Mouse (Mus musculus): ENCODE measurements around the gene Cfb. TPM values are rescaled to one million over a fixed set of nuclear protein-coding genes. Genes with fewer than 3 reads are reported as not detected.
A peak's percentile ranks its signal among the peaks of the same experiment; 100 is the strongest.

Cfb gene
- polyA plus RNA-seq, 1 experiment from 2014 or later = 1.2 TPM

DNA sequence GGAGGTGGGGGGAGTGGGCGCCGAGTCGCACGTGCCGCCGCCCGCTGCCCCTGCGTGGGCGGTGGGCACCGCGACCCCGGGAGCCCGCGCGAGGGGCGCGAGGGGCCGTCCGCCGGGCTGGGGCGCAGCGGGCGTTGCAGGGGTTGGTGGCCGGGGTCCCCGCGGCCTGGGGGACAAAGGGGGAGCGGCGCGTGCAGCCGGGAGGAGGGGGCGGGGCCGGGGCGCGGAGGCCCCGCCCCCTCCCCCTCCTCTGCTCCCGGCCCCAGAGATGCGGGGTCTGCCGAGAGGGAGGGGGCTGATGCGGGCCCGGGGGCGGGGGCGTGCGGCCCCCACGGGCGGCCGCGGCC, 36.4 kb upstream of the Cfb start:
- no peaks in the 10 kb centered on the region for H3K9me3 ChIP-seq (replicated peaks; ENCODE audit: control insufficient read depth, low read length)
- peaks cover 7% of the 10 kb centered on the region for H3K4me1 ChIP-seq (ENCODE audit: control insufficient read depth, insufficient read depth, low read length)
- peak overlapping the region; percentile 97 for H3K9ac ChIP-seq (replicated peaks; ENCODE audit: low read length)
- ATAC-seq (replicated peaks; ENCODE audit: insufficient number of reproducible peaks, low FRiP score, low TSS enrichment, low read depth) (no peak), DNase-seq (ENCODE audit: low spot score) (peak; percentile 77)
- peak overlapping the region; percentile 97 for H3K27ac ChIP-seq (replicated peaks; ENCODE audit: low read depth, low read length)
- WGBS = no CpG with 5 or more reads among the region's 47 CpGs
- H3K36me3 ChIP-seq (replicated peaks; ENCODE audit: control insufficient read depth, insufficient read depth, low read depth, low read length) = peaks cover 9% of the 10 kb centered on the region
- peak overlapping the region; percentile 86 for H3K4me2 ChIP-seq (ENCODE audit: low read depth, low read length)
- H3K4me3 ChIP-seq (ENCODE audit: low read depth, low read length) = peak overlapping the region; percentile 93
- no peaks in the 10 kb centered on the region for H3K27me3 ChIP-seq (ENCODE audit: control insufficient read depth, insufficient read depth, low read length)

DNA sequence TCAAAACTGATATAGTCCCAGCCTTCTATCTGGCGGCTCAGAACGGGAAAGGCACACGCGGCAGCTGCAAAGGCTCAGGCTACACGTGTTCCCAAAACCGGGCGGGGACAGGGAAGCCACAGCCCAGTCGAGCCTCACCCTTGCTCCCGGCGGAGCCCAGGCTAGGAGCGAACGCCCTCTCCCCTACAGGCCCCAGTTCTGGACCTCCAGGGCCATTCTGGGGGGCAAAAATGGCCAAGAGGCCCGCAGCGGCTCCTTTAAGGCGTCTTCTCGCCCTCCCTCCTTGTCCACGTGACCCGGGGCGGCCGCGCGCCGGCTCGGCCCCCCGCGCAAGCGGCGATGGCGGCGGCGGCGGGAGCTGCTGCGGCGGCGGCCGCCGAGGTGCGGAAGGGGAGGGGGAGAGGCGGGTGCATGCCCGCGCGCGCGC, 35.9 kb upstream of the Cfb start, which contains the start of the genes C2 and Ehmt2:
C2 (minus strand) TSS at position 106 of the 427 bp plus-strand sequence.
Ehmt2 (plus strand) TSS at position 310 of the 427 bp plus-strand sequence.
- ATAC-seq (replicated peaks; ENCODE audit: insufficient number of reproducible peaks, low FRiP score, low TSS enrichment, low read depth) (peak; percentile 26), DNase-seq (ENCODE audit: low spot score) (peak; percentile 85)
- Histone ChIP-seq H3K4me1 (ENCODE audit: control insufficient read depth, insufficient read depth, low read length) (peaks cover 7% of the 10 kb centered on the region), H3K9me3 (replicated peaks; ENCODE audit: control insufficient read depth, low read length) (no peaks in the 10 kb centered on the region), H3K4me3 (ENCODE audit: low read depth, low read length) (peak within 1 kb of the TSS; percentile 93), H3K4me2 (ENCODE audit: low read depth, low read length) (peak within 1 kb of the TSS; percentile 86), H3K9ac (replicated peaks; ENCODE audit: low read length) (peak within 1 kb of the TSS; percentile 97), H3K27ac (replicated peaks; ENCODE audit: low read depth, low read length) (peak within 1 kb of the TSS; percentile 97), H3K27me3 (ENCODE audit: control insufficient read depth, insufficient read depth, low read length) (no peaks in the 10 kb centered on the region), H3K36me3 (replicated peaks; ENCODE audit: control insufficient read depth, insufficient read depth, low read depth, low read length) (peaks cover 9% of the 10 kb centered on the region)
- WGBS = 0% methylated on average over 29 of the region's 44 CpGs

DNA sequence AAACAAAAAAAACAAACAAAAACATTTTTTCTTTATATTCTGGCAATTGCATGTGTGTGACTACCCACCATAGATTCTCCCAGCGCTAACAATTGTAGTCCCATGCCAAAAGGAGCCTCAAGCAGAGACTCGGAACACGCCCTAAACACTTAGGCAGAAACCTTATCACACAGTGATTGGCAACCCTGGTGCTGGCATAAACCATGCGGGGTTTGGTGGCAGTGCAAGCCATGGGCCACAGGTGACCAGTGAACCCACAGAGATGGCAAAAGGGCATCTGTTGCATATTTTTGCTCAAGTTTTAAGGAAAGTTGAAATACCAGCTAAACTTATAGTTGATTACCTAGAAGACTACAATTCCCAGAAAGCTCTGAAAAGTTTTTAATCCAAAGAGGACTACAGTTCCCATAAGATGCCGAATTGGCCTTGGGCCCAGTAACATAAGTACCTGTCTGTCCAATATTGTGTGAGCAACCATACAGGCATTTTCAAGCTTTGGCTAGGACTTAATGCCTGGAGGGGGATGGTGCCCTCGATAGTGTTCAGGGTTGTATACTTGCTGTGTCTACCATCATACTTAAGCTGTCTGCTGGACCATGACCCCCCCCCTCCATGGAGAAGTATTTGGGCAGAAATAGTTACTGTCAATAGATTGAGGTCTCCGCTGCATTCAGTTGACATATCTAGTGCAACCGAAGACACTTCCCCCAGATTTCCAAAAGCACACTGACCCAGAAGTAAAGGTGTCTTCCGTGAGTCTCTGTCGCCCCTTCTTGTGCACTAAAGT, 35.2 kb upstream of the Cfb start:
- Histone ChIP-seq H3K36me3 (replicated peaks; ENCODE audit: control insufficient read depth, insufficient read depth, low read depth, low read length) (peaks cover 4% of the 10 kb centered on the region; the same call in 1 of the 2 replicates), H3K9ac (replicated peaks; ENCODE audit: low read length) (peak overlapping the region; percentile 97), H3K9me3 (replicated peaks; ENCODE audit: control insufficient read depth, low read length) (no peaks in the 10 kb centered on the region), H3K4me1 (ENCODE audit: control insufficient read depth, insufficient read depth, low read length) (peaks cover 7% of the 10 kb centered on the region), H3K4me3 (ENCODE audit: low read depth, low read length) (peak overlapping the region; percentile 93), H3K4me2 (ENCODE audit: low read depth, low read length) (peak overlapping the region; percentile 86), H3K27me3 (ENCODE audit: control insufficient read depth, insufficient read depth, low read length) (no peaks in the 10 kb centered on the region), H3K27ac (replicated peaks; ENCODE audit: low read depth, low read length) (peak overlapping the region; percentile 97)
- ATAC-seq (replicated peaks; ENCODE audit: insufficient number of reproducible peaks, low FRiP score, low TSS enrichment, low read depth) = no peak
- 20% methylated on average over 10 of the region's 10 CpGs for WGBS
- DNase-seq (ENCODE audit: low spot score) = peak; percentile 32

DNA sequence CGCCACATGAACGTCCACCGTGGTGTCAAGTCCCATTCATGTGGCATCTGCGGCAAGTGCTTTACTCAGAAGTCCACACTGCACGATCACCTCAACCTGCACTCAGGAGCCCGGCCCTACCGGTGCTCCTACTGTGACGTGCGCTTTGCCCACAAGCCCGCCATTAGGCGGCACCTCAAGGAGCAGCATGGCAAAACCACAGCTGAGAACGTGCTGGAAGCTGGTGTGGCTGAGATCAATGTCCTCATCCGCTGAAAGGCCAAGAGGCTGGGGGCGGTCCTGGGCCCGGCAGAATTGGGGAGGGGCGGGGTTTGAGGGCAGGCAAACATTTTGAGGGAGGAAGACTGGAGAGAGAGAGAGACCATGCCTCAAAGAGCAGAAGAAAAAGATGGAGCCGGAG, 34.0 kb upstream of the Cfb start:
- Histone ChIP-seq H3K9me3 (replicated peaks; ENCODE audit: control insufficient read depth, low read length) (no peaks in the 10 kb centered on the region), H3K27ac (replicated peaks; ENCODE audit: low read depth, low read length) (no peak overlapping the region), H3K36me3 (replicated peaks; ENCODE audit: control insufficient read depth, insufficient read depth, low read depth, low read length) (peaks cover 4% of the 10 kb centered on the region; the same call in 1 of the 2 replicates), H3K9ac (replicated peaks; ENCODE audit: low read length) (no peak overlapping the region), H3K27me3 (ENCODE audit: control insufficient read depth, insufficient read depth, low read length) (no peaks in the 10 kb centered on the region), H3K4me3 (ENCODE audit: low read depth, low read length) (peak overlapping the region; percentile 9; the same call in 1 of the 2 replicates), H3K4me2 (ENCODE audit: low read depth, low read length) (no peak overlapping the region), H3K4me1 (ENCODE audit: control insufficient read depth, insufficient read depth, low read length) (peaks cover 7% of the 10 kb centered on the region)
- WGBS = 84% methylated on average over 17 of the region's 17 CpGs
- no peak for ATAC-seq (replicated peaks; ENCODE audit: insufficient number of reproducible peaks, low FRiP score, low TSS enrichment, low read depth)
- no peak for DNase-seq (ENCODE audit: low spot score)

DNA sequence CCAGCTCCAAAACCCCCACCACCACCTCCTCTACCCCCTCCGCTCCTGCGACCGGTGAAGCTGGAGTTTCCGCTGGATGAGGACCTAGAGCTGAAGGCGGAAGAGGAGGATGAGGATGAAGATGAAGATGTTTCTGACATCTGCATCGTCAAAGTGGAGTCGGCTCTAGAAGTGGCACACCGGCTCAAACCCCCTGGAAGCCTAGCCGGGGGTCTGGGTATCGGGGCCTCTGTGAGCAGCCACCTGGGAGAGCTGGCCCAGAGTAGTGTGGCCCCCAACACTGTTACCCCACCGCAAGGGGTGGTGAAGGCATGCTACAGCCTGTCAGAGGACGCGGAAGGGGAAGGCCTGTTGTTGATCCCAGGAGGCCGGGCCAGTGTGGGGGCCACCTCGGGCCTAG, 33.4 kb upstream of the Cfb start:
- Histone ChIP-seq H3K9me3 (replicated peaks; ENCODE audit: control insufficient read depth, low read length) (no peaks in the 10 kb centered on the region), H3K27me3 (ENCODE audit: control insufficient read depth, insufficient read depth, low read length) (no peaks in the 10 kb centered on the region), H3K4me2 (ENCODE audit: low read depth, low read length) (peak overlapping the region; percentile 83), H3K36me3 (replicated peaks; ENCODE audit: control insufficient read depth, insufficient read depth, low read depth, low read length) (peaks cover 4% of the 10 kb centered on the region; the same call in 1 of the 2 replicates), H3K9ac (replicated peaks; ENCODE audit: low read length) (peak overlapping the region; percentile 97; the same call in 1 of the 2 replicates), H3K4me3 (ENCODE audit: low read depth, low read length) (peak overlapping the region; percentile 91), H3K4me1 (ENCODE audit: control insufficient read depth, insufficient read depth, low read length) (peaks cover 7% of the 10 kb centered on the region), H3K27ac (replicated peaks; ENCODE audit: low read depth, low read length) (peak overlapping the region; percentile 87)
- WGBS = 89% methylated on average over 15 of the region's 15 CpGs
- DNase-seq (ENCODE audit: low spot score) (no peak), ATAC-seq (replicated peaks; ENCODE audit: insufficient number of reproducible peaks, low FRiP score, low TSS enrichment, low read depth) (no peak)

DNA sequence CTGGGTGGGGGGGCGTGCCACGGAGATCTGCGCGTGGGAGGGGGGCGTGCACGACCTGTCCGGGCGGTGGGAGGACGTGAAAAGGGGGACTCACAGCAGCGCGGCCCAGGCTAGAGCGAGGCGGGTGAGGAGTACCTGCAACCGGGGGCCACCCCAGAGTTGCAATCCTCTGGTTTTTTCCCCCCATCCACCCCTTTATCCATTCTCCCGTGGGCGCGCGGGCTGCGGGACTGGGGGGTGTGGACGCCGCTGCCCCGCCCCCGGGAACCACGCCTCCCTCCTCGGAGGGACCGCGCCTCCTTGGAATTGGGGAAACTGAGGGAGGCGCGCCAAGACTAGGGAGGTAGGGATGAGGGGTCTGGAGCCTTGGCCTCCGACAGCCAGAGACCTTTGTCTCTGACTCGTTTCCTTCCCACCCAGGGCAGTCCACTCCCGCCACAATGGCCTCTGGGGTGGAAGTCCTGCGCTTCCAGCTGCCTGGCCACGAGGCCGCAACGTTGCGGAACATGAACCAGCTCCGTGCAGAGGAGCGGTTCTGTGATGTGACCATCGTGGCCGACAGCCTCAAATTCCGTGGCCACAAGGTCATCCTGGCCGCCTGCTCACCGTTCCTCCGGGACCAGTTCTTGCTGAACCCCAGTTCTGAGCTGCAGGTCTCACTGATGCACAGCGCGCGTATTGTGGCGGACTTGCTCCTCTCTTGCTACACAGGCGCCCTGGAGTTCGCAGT, 32.6 kb upstream of the Cfb start:
- H3K9ac ChIP-seq (replicated peaks; ENCODE audit: low read length) = peak overlapping the region; percentile 97
- peaks cover 4% of the 10 kb centered on the region; the same call in 1 of the 2 replicates for H3K36me3 ChIP-seq (replicated peaks; ENCODE audit: control insufficient read depth, insufficient read depth, low read depth, low read length)
- WGBS = 10% methylated on average over 42 of the region's 51 CpGs
- H3K4me3 ChIP-seq (ENCODE audit: low read depth, low read length) = peak overlapping the region; percentile 91
- H3K4me2 ChIP-seq (ENCODE audit: low read depth, low read length) = peak overlapping the region; percentile 83
- no peaks in the 10 kb centered on the region for H3K9me3 ChIP-seq (replicated peaks; ENCODE audit: control insufficient read depth, low read length)
- DNase-seq (ENCODE audit: low spot score) (peak; percentile 45), ATAC-seq (replicated peaks; ENCODE audit: insufficient number of reproducible peaks, low FRiP score, low TSS enrichment, low read depth) (no peak)
- H3K27ac ChIP-seq (replicated peaks; ENCODE audit: low read depth, low read length) = peak overlapping the region; percentile 87
- H3K4me1 ChIP-seq (ENCODE audit: control insufficient read depth, insufficient read depth, low read length) = peaks cover 7% of the 10 kb centered on the region
- H3K27me3 ChIP-seq (ENCODE audit: control insufficient read depth, insufficient read depth, low read length) = no peaks in the 10 kb centered on the region

DNA sequence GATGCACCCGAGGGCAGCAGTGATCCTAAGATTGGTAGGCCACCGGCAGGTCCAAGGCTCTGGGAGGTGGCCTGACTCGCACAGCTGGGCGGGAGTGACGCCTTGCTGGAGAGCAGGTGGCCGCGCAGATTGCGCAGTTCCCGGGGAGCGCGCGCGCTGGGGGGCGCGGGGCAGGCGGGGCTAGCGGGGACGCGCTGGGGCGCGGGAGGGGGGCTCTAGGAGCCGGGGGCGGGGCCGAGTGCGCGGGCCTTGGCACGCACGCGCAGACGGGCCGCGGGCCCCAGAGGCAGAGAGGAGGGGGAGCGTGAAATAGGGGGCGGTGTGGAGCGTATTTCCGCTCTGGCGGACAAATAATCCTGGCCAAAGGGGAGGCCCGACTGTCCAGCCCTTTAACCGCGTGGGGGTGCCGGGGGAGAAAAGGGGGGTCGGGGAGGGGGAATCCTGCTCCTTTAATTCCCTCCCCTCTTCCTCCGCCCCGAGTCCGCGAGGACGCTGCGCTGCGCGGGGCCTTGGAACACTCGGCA, 31.8 kb upstream of the Cfb start:
- no peaks in the 10 kb centered on the region for H3K27me3 ChIP-seq (ENCODE audit: control insufficient read depth, insufficient read depth, low read length)
- peak; percentile 97 for DNase-seq (ENCODE audit: low spot score)
- peak overlapping the region; percentile 87 for H3K27ac ChIP-seq (replicated peaks; ENCODE audit: low read depth, low read length)
- H3K4me3 ChIP-seq (ENCODE audit: low read depth, low read length) = peak overlapping the region; percentile 91
- peaks cover 4% of the 10 kb centered on the region; the same call in 1 of the 2 replicates for H3K36me3 ChIP-seq (replicated peaks; ENCODE audit: control insufficient read depth, insufficient read depth, low read depth, low read length)
- H3K4me1 ChIP-seq (ENCODE audit: control insufficient read depth, insufficient read depth, low read length) = peaks cover 7% of the 10 kb centered on the region
- peak overlapping the region; percentile 83 for H3K4me2 ChIP-seq (ENCODE audit: low read depth, low read length)
- H3K9me3 ChIP-seq (replicated peaks; ENCODE audit: control insufficient read depth, low read length) = no peaks in the 10 kb centered on the region
- WGBS = 1% methylated on average over 19 of the region's 51 CpGs
- ATAC-seq (replicated peaks; ENCODE audit: insufficient number of reproducible peaks, low FRiP score, low TSS enrichment, low read depth) = peak; percentile 80
- peak overlapping the region; percentile 97 for H3K9ac ChIP-seq (replicated peaks; ENCODE audit: low read length)

Measured in embryonic facial prominence, embryonic 11.5 days (tissue).